Mouse (Mus musculus) macrophage (primary cell): Measurements from ENCODE around the gene Cdk1. TPM values are rescaled to one million over a fixed set of nuclear protein-coding genes. Genes with fewer than 3 reads are reported as not detected.

Experiments
- H3K27ac ChIP-seq: fragments of 350-480 bp; formaldehyde crosslinking; 2 replicates; pipeline ENCODE4 v1.9.0; 2021
- H3K36me3 ChIP-seq: fragments of 350-480 bp; formaldehyde crosslinking; 2 replicates; pipeline ENCODE4 v1.9.0; 2021; ENCODE audit errors: inconsistent target
- H3K4me3 ChIP-seq: fragments of 350-480 bp; formaldehyde crosslinking; 2 replicates; pipeline ENCODE4 v1.9.0; 2021; ENCODE audit errors: inconsistent target
- H3K79me2 ChIP-seq: fragments of 350-480 bp; formaldehyde crosslinking; 2 replicates; pipeline ENCODE4 v1.9.0; 2021; ENCODE audit errors: inconsistent target
- WGBS: methylation state at CpG from one replicate; pipeline ENCODE4 v1.1.7; 2026; ENCODE audit warnings: inconsistent platforms; ENCODE audit not compliant: missing documents; 5-methylcytosine and 5-hydroxymethylcytosine counted together
- polyA plus RNA-seq: library from polyadenylated mRNA; stranded (reverse); fragments of 250-400 nt; gene quantifications from 3 replicates; pipeline ENCODE4 v1.2.4, GENCODE M21; 2018; ENCODE audit warnings: inconsistent platforms

Gene Cdk1
- polyA plus RNA-seq, 1 experiment from 2014 or later, result 50.1 TPM

GRCm38 (mm10) chr10:69306205-69306604, 46.5 kb downstream of the Cdk1 start:
- H3K27ac ChIP-seq, result no peak overlapping the region
- H3K4me3 ChIP-seq, result no peak overlapping the region
- 36% methylated on average over 14 of the region's 14 CpGs for WGBS
- H3K36me3 ChIP-seq, result no peaks in the 10 kb centered on the region
- no peaks in the 10 kb centered on the region for H3K79me2 ChIP-seq

- WGBS, result 88% methylated on average over 7 of the region's 7 CpGs
- H3K79me2 ChIP-seq, result no peaks in the 10 kb centered on the region
- no peak overlapping the region for H3K4me3 ChIP-seq
- H3K36me3 ChIP-seq, result no peaks in the 10 kb centered on the region
- H3K27ac ChIP-seq, result no peak overlapping the region
These were observed 47.1 kb downstream of the Cdk1 start for GRCm38 (mm10) chr10:69305600-69305999.

GRCm38 (mm10) chr10:69304819-69305218, 47.9 kb downstream of the Cdk1 start:
- H3K27ac ChIP-seq, result no peak overlapping the region

GRCm38 (mm10) chr10:69302667-69303066, 50.1 kb downstream of the Cdk1 start:
- WGBS, result 93% methylated on average over 3 of the region's 3 CpGs
- H3K79me2 ChIP-seq, result no peaks in the 10 kb centered on the region
- H3K36me3 ChIP-seq, result no peaks in the 10 kb centered on the region
- H3K27ac ChIP-seq, result no peak overlapping the region
- H3K4me3 ChIP-seq, result no peak overlapping the region

More at GRCm38 (mm10) chr10:69304819-69305218, 47.9 kb downstream of the Cdk1 start:
- H3K4me3 ChIP-seq, result no peak overlapping the region
- H3K36me3 ChIP-seq, result no peaks in the 10 kb centered on the region
- no peaks in the 10 kb centered on the region for H3K79me2 ChIP-seq
- 88% methylated on average over 3 of the region's 3 CpGs for WGBS

GRCm38 (mm10) chr10:69299985-69300384, 52.8 kb downstream of the Cdk1 start:
- Histone ChIP-seq H3K27ac (no peak overlapping the region), H3K36me3 (no peaks in the 10 kb centered on the region), H3K79me2 (no peaks in the 10 kb centered on the region), H3K4me3 (no peak overlapping the region)
- 85% methylated on average over 7 of the region's 7 CpGs for WGBS

GRCm38 (mm10) chr10:69295919-69296318, 56.8 kb downstream of the Cdk1 start:
- 87% methylated on average over 9 of the region's 9 CpGs for WGBS
- Histone ChIP-seq H3K79me2 (no peaks in the 10 kb centered on the region), H3K36me3 (no peaks in the 10 kb centered on the region), H3K27ac (no peak overlapping the region), H3K4me3 (no peak overlapping the region)

GRCm38 (mm10) chr10:69290736-69291135, 62.0 kb downstream of the Cdk1 start:
- Histone ChIP-seq H3K79me2 (no peaks in the 10 kb centered on the region), H3K36me3 (peaks cover 9% of the 10 kb centered on the region; the same call in 1 of the 2 replicates), H3K4me3 (no peak overlapping the region), H3K27ac (no peak overlapping the region)
- 100% methylated on average over 7 of the region's 8 CpGs for WGBS

GRCm38 (mm10) chr10:69288720-69289119, 64.0 kb downstream of the Cdk1 start:
- Histone ChIP-seq H3K4me3 (no peak overlapping the region), H3K36me3 (peaks cover 16% of the 10 kb centered on the region; the same call in 1 of the 2 replicates), H3K79me2 (no peaks in the 10 kb centered on the region), H3K27ac (no peak overlapping the region)
- 94% methylated on average over 6 of the region's 6 CpGs for WGBS

- 100% methylated on average over 4 of the region's 4 CpGs for WGBS
- H3K27ac ChIP-seq, result no peak overlapping the region
- H3K36me3 ChIP-seq, result peaks cover 22% of the 10 kb centered on the region; the same call in 1 of the 2 replicates
These were observed 64.7 kb downstream of the Cdk1 start for GRCm38 (mm10) chr10:69288086-69288485.

GRCm38 (mm10) chr10:69286939-69287338, 65.8 kb downstream of the Cdk1 start:
- no peak overlapping the region for H3K27ac ChIP-seq
- H3K79me2 ChIP-seq, result no peaks in the 10 kb centered on the region
- 96% methylated on average over 3 of the region's 3 CpGs for WGBS
- H3K36me3 ChIP-seq, result peaks cover 29% of the 10 kb centered on the region; the same call in 1 of the 2 replicates
- no peak overlapping the region for H3K4me3 ChIP-seq

More at GRCm38 (mm10) chr10:69288086-69288485, 64.7 kb downstream of the Cdk1 start:
- H3K79me2 ChIP-seq, result no peaks in the 10 kb centered on the region
- no peak overlapping the region for H3K4me3 ChIP-seq

Other genes starting within 250 kb of the Cdk1 start
- gene Rhobtb1, start 201.5 kb downstream of the Cdk1 start, polyA plus RNA-seq, result 12.1 to 15.6 TPM (median 15.5 TPM) in 3 replicates
- 0.46 to 0.94 TPM (median 0.87 TPM) in 3 replicates for gene A930033H14Rik, start 139.8 kb downstream of the Cdk1 start, polyA plus RNA-seq
- gene Ank3, start 45.8 kb upstream of the Cdk1 start, polyA plus RNA-seq, result not detected in 3 replicates